ENCODE assay signal across 15 mouse cellular contexts in genomic region chr11:60457973-60458372, GRCm38 (mm10). TPM values are rescaled to one million over a fixed set of nuclear protein-coding genes. Genes with fewer than 3 reads are reported as not detected.
DNase-seq lines count a peak whose midpoint lies in the region; ATAC-seq and TF ChIP-seq lines count a peak whose summit lies in the region.
"Had no signal": no experiment of that assay in that cellular context is flagged by ENCODE, and none has a peak within 500 bp of the region (broad histone marks: within the 10 kb centered on the region; RNA-seq: fewer than 3 reads in every experiment).

No protein-coding gene starts in this region.

- TF ChIP-seq CTCF in heart, postnatal 0 days (IDR thresholded peaks at IDR 0.05; ENCODE audit: low read depth): peak; percentile 19; the same call in 1 of the 2 replicates
- peak; percentile 27; the same call in 1 of the 2 replicates for TF ChIP-seq CTCF in lung, postnatal 0 days (IDR thresholded peaks at IDR 0.05)
- TF ChIP-seq CTCF in stomach, postnatal 0 days (IDR thresholded peaks at IDR 0.05; ENCODE audit: low read depth): peak; percentile 43

- WGBS in heart, postnatal 0 days: 90% methylated on average over 1 of the region's 1 CpGs
- WGBS in lung, postnatal 0 days: 97% methylated on average over 1 of the region's 1 CpGs
- WGBS in stomach, postnatal 0 days: 87% methylated on average over 1 of the region's 1 CpGs

- ATAC-seq in heart, postnatal 0 days (ENCODE audit: insufficient read depth, low read depth): no peak
- ATAC-seq in lung, postnatal 0 days: no peak
- no peak for ATAC-seq in stomach, postnatal 0 days (ENCODE audit: low FRiP score, low TSS enrichment)
- ATAC-seq: inflammation-experienced regulatory T-cells, adult 6 months had no signal

- DNase-seq in heart, postnatal 0 days (ENCODE audit: low spot score): peak; percentile 26
- no peak for DNase-seq in heart, postnatal 10 days
- DNase-seq in lung, postnatal 0 days (ENCODE audit: low spot score): peak; percentile 33
- DNase-seq in lung, postnatal 4 days: no peak
- DNase-seq in NIH3T3 (ENCODE audit: low read depth): peak; percentile 54
- no peak for DNase-seq in stomach, postnatal 0 days (ENCODE audit: low spot score)
- DNase-seq in layer of hippocampus, adult 9-10 months (ENCODE audit: low spot score): no peak
- DNase-seq: layer of hippocampus, adult 9-11 months; left cerebral cortex, postnatal 4 days; right cerebral cortex, postnatal 4 days; thymus, postnatal 4 days had no signal

- H3K4me2 ChIP-seq in heart, postnatal 0 days (ENCODE audit: low read depth, low read length): no peak overlapping the region
- no peak overlapping the region for H3K4me2 ChIP-seq in lung, postnatal 0 days (replicated peaks; ENCODE audit: low read depth, low read length)
- no peak overlapping the region for H3K4me2 ChIP-seq in stomach, postnatal 0 days (replicated peaks; ENCODE audit: low read depth)
- H3K4me2 ChIP-seq: liver, embryonic 15.5 days; stomach, embryonic 15.5 days had no signal

- peaks cover 57% of the 10 kb centered on the region for H3K36me3 ChIP-seq in heart, postnatal 0 days (replicated peaks; ENCODE audit: control insufficient read depth, insufficient read depth, low read length)
- peaks cover 41% of the 10 kb centered on the region for H3K36me3 ChIP-seq in lung, postnatal 0 days (ENCODE audit: insufficient read depth, low read length)
- peaks cover 37% of the 10 kb centered on the region for H3K36me3 ChIP-seq in stomach, postnatal 0 days (ENCODE audit: control insufficient read depth, insufficient read depth, low read length)

- intact Hi-C loops in heart, postnatal 10 days (cut with DNase I): no loop called here

- TF ChIP-seq EP300 in heart, postnatal 0 days (IDR thresholded peaks at IDR 0.05; ENCODE audit: low read depth): no peak
- TF ChIP-seq EP300 in lung, postnatal 0 days (IDR thresholded peaks at IDR 0.05): no peak
- no peak for TF ChIP-seq EP300 in stomach, postnatal 0 days (optimal IDR thresholded peaks at IDR 0.05)

- no peaks in the 10 kb centered on the region for H3K27me3 ChIP-seq in heart, postnatal 0 days (ENCODE audit: control insufficient read depth, insufficient read depth, low read length)
- no peaks in the 10 kb centered on the region for H3K27me3 ChIP-seq in lung, postnatal 0 days (replicated peaks; ENCODE audit: insufficient read depth, low read length)
- H3K27me3 ChIP-seq in stomach, postnatal 0 days (ENCODE audit: control insufficient read depth, insufficient read depth, low read length): no peaks in the 10 kb centered on the region
- H3K27me3 ChIP-seq: liver, embryonic 15.5 days; stomach, embryonic 15.5 days had no signal

- no peak overlapping the region for H3K9ac ChIP-seq in heart, postnatal 0 days (replicated peaks; ENCODE audit: low read depth, low read length)
- no peak overlapping the region for H3K9ac ChIP-seq in lung, postnatal 0 days (replicated peaks; ENCODE audit: low read depth)
- H3K9ac ChIP-seq in stomach, postnatal 0 days (ENCODE audit: low read length): no peak overlapping the region
- H3K9ac ChIP-seq: liver, embryonic 15.5 days; stomach, embryonic 15.5 days had no signal

- no peak overlapping the region for H3K4me3 ChIP-seq in heart, postnatal 0 days (ENCODE audit: low read depth, low read length)
- no peak overlapping the region for H3K4me3 ChIP-seq in lung, postnatal 0 days (ENCODE audit: low read depth, low read length)
- H3K4me3 ChIP-seq in stomach, postnatal 0 days (ENCODE audit: low read depth, low read length): no peak overlapping the region
- H3K4me3 ChIP-seq: liver, embryonic 15.5 days; stomach, embryonic 15.5 days had no signal

- peaks cover 8% of the 10 kb centered on the region; the same call in 1 of the 2 replicates for H3K4me1 ChIP-seq in heart, postnatal 0 days (ENCODE audit: control insufficient read depth, insufficient read depth)
- H3K4me1 ChIP-seq in lung, postnatal 0 days (ENCODE audit: insufficient read depth, low read depth, low read length): no peaks in the 10 kb centered on the region
- H3K4me1 ChIP-seq in stomach, postnatal 0 days (replicated peaks; ENCODE audit: control insufficient read depth, insufficient read depth): 0 out of 2 replicates have a peak, but pooled peaks cover 4% of the 10 kb centered on the region

- no peaks in the 10 kb centered on the region for H3K9me3 ChIP-seq in heart, postnatal 0 days (replicated peaks; ENCODE audit: control insufficient read depth, low read length)
- H3K9me3 ChIP-seq in lung, postnatal 0 days (ENCODE audit: low read length): no peaks in the 10 kb centered on the region
- H3K9me3 ChIP-seq in stomach, postnatal 0 days (ENCODE audit: control insufficient read depth, low read length): no peaks in the 10 kb centered on the region
- H3K9me3 ChIP-seq: liver, embryonic 15.5 days; stomach, embryonic 15.5 days had no signal

- H3K27ac ChIP-seq in heart, postnatal 0 days (ENCODE audit: low read depth): no peak overlapping the region
- no peak overlapping the region for H3K27ac ChIP-seq in lung, postnatal 0 days (ENCODE audit: low read length)
- H3K27ac ChIP-seq in stomach, postnatal 0 days (replicated peaks): no peak overlapping the region
- H3K27ac ChIP-seq: liver, embryonic 15.5 days; stomach, embryonic 15.5 days had no signal

RNA-seq across cellular contexts. Expression of gene Drg2, which starts 3.6 kb away (rescaled TPM):
- 56.1 and 61.6 TPM in 2 replicates for total RNA-seq in heart, postnatal 0 days (2014; rRNA removed; ENCODE audit: low replicate concordance)
- 44.0 and 45.6 TPM in 2 replicates for polyA plus RNA-seq in heart, postnatal 0 days (2015; fragmentation: Nextera tagmentation; extraction: Ambion mirVana)
- 10 to 100 TPM; 37.8 to 41.1 TPM for total RNA-seq in heart, postnatal 10 days (2021)
- 48.6 and 49.1 TPM in 2 replicates for polyA plus RNA-seq in lung, postnatal 0 days (2015; fragmentation: Nextera tagmentation; extraction: Ambion mirVana)
- polyA plus RNA-seq in stomach, postnatal 0 days (2015; fragmentation: Nextera tagmentation; extraction: Ambion mirVana): 47.2 and 50.2 TPM in 2 replicates

RNA-seq across cellular contexts. Expression of gene Myo15, which starts 11.2 kb away (rescaled TPM):
- total RNA-seq in heart, postnatal 0 days (2014; rRNA removed; ENCODE audit: low replicate concordance): not detected in 2 replicates
- 0.01 TPM in 1 of 2 replicates, not detected in the other for polyA plus RNA-seq in heart, postnatal 0 days (2015; fragmentation: Nextera tagmentation; extraction: Ambion mirVana)
- total RNA-seq in heart, postnatal 10 days (2021): under 1 TPM; 0.07 TPM
- polyA plus RNA-seq in lung, postnatal 0 days (2015; fragmentation: Nextera tagmentation; extraction: Ambion mirVana): 0.12 and 0.21 TPM in 2 replicates
- 0.02 and 0.08 TPM in 2 replicates for polyA plus RNA-seq in stomach, postnatal 0 days (2015; fragmentation: Nextera tagmentation; extraction: Ambion mirVana)
- total RNA-seq: granulocyte monocyte progenitor cell, adult 5-6 weeks had no signal

RNA-seq across cellular contexts. Expression of gene Atpaf2, which starts 39.7 kb away (rescaled TPM):
- total RNA-seq in heart, postnatal 0 days (2014; rRNA removed; ENCODE audit: low replicate concordance): 42.2 and 45.7 TPM in 2 replicates
- 43.2 and 44.1 TPM in 2 replicates for polyA plus RNA-seq in heart, postnatal 0 days (2015; fragmentation: Nextera tagmentation; extraction: Ambion mirVana)
- total RNA-seq in heart, postnatal 10 days (2021): 10 to 100 TPM; 43.8 to 55.5 TPM
- polyA plus RNA-seq in lung, postnatal 0 days (2015; fragmentation: Nextera tagmentation; extraction: Ambion mirVana): 24.1 and 24.7 TPM in 2 replicates
- polyA plus RNA-seq in stomach, postnatal 0 days (2015; fragmentation: Nextera tagmentation; extraction: Ambion mirVana): 30.5 and 30.7 TPM in 2 replicates

RNA-seq across cellular contexts. Expression of gene Gid4, which starts 41.0 kb away (rescaled TPM):
- 20.6 and 24.2 TPM in 2 replicates for total RNA-seq in heart, postnatal 0 days (2014; rRNA removed; ENCODE audit: low replicate concordance)
- 11.8 and 12.8 TPM in 2 replicates for polyA plus RNA-seq in heart, postnatal 0 days (2015; fragmentation: Nextera tagmentation; extraction: Ambion mirVana)
- total RNA-seq in heart, postnatal 10 days (2021): 10 to 100 TPM; 25.7 to 31.8 TPM
- 12.6 and 15.4 TPM in 2 replicates for polyA plus RNA-seq in lung, postnatal 0 days (2015; fragmentation: Nextera tagmentation; extraction: Ambion mirVana)
- 10.9 and 12.0 TPM in 2 replicates for polyA plus RNA-seq in stomach, postnatal 0 days (2015; fragmentation: Nextera tagmentation; extraction: Ambion mirVana)

Comparison
In these comparisons a context has a peak if more than half of its experiments do, and no peak if none do; other contexts are left out.
1. DNase-seq: peak in heart, postnatal 0 days (single experiment), lung, postnatal 0 days (single experiment) and NIH3T3 (single experiment); none in heart, postnatal 10 days (0 of 2), lung, postnatal 4 days (0 of 2), stomach, postnatal 0 days (single experiment) and layer of hippocampus, adult 9-10 months (single experiment).
2. Peak in every context shown above with its lines, with median percentiles within 50 percentile points of each other: CTCF ChIP-seq.